Mouse (Mus musculus) neural tube, embryonic 14.5 days (tissue): ENCODE measurements around the gene Itm2b. TPM values are rescaled to one million over a fixed set of nuclear protein-coding genes. Genes with fewer than 3 reads are reported as not detected.

Source experiments
- ATAC-seq: fragments of 200-750 bp; cut with Nextera tagmentation; 2 replicates; pipeline ENCODE4 v1.8.0; 2017; ENCODE audit warnings: low read depth, mild to moderate bottlenecking, moderate TSS enrichment, moderate library complexity
- H3K27ac ChIP-seq: fragments of 300-500 bp; sonication (generic); 2 replicates; pipeline ENCODE4 v1.5.1; 2014; ENCODE audit warnings: low read depth, mild to moderate bottlenecking, control low read depth, low read length, moderate library complexity, mixed read lengths
- H3K27me3 ChIP-seq: fragments of 300-500 bp; sonication (generic); 2 replicates; pipeline ENCODE4 v1.6.1; 2014; ENCODE audit warnings: low read length; ENCODE audit not compliant: control insufficient read depth, insufficient read depth
- H3K36me3 ChIP-seq: fragments of 300-500 bp; sonication (generic); 2 replicates; pipeline ENCODE4 v1.6.1; 2014; ENCODE audit warnings: low read length, mixed read lengths; ENCODE audit not compliant: control insufficient read depth, insufficient read depth
- H3K4me1 ChIP-seq: fragments of 300-500 bp; sonication (generic); 2 replicates; pipeline ENCODE4 v1.6.1; 2014; ENCODE audit warnings: low read length; ENCODE audit not compliant: control insufficient read depth, insufficient read depth
- H3K4me2 ChIP-seq: fragments of 300-500 bp; sonication (generic); 2 replicates; pipeline ENCODE4 v1.6.1; 2014; ENCODE audit warnings: mild to moderate bottlenecking, low read depth, low read length, control low read depth
- H3K4me3 ChIP-seq: fragments of 300-500 bp; sonication (generic); 2 replicates; pipeline ENCODE4 v1.5.1; 2014; ENCODE audit warnings: low read depth, low read length, control low read depth, mixed read lengths
- H3K9ac ChIP-seq: fragments of 300-500 bp; sonication (generic); replicated peaks from 2 replicates; pipeline ENCODE4 v1.6.1; 2014; ENCODE audit warnings: low read depth, mild to moderate bottlenecking, control low read depth, low read length, mixed read lengths
- H3K9me3 ChIP-seq: fragments of 300-500 bp; sonication (generic); 2 replicates; pipeline ENCODE4 v1.6.1; 2016; ENCODE audit warnings: low read length; ENCODE audit not compliant: control insufficient read depth
- WGBS: fragments of 180-500 bp; shearing (Covaris S2); extraction: QIAGEN DNeasy Blood & Tissue Kit; methylation state at CpG from one replicate; pipeline ENCODE4 v1.1.7; 2014; 5-methylcytosine and 5-hydroxymethylcytosine counted together
- polyA plus RNA-seq: library from polyadenylated mRNA; unstranded; fragments of >200 nt; fragmentation: Nextera tagmentation; extraction: Ambion mirVana; gene quantifications from 2 replicates; pipeline ENCODE4 v1.2.1, GENCODE M21; 2014

Itm2b gene
- polyA plus RNA-seq, 1 experiment from 2014 or later = 720 TPM

DNA sequence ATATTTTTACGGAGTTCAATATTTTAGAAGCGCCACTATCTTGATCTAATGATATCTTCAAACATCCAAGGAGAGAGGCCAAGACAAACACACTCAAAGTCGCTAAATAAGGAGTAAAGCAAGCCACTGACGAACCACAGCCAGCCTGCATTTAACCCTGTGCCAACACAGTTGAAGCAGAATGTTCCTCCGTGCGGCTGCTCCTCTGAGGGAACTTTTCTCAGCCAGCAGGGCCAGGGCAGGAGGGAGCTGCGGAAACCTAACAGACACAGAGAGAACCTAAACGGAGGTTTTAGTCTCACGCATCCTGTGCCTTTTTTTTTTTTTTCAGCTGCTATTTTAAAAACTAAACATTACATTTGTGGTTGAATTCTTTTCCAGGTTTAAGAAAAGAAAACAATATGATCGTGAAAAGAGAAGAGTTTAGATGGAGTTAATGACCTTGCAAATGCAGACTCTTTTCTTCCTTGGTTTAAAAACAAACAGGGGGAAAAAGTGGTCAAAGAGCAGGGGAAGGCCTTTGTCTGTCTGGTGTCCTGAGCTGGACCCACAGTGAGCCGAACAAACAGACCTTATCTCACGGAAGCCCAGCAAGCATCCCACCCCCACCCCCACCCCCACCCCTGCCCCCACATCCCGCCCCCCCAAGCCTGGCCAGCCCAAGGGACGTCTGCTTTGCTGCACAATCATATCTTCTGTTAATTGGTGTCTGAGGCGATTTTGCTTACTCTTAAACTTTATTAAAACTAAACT lies 15.0 kb upstream of the Itm2b start:
- 27% methylated on average over 15 of the region's 15 CpGs for WGBS
- Histone ChIP-seq H3K36me3 (no peaks in the 10 kb centered on the region), H3K27me3 (no peaks in the 10 kb centered on the region), H3K4me3 (no peak overlapping the region), H3K4me2 (no peak overlapping the region), H3K9ac (no peak overlapping the region), H3K4me1 (no peaks in the 10 kb centered on the region), H3K9me3 (no peaks in the 10 kb centered on the region), H3K27ac (no peak overlapping the region)
- no peak for ATAC-seq

DNA sequence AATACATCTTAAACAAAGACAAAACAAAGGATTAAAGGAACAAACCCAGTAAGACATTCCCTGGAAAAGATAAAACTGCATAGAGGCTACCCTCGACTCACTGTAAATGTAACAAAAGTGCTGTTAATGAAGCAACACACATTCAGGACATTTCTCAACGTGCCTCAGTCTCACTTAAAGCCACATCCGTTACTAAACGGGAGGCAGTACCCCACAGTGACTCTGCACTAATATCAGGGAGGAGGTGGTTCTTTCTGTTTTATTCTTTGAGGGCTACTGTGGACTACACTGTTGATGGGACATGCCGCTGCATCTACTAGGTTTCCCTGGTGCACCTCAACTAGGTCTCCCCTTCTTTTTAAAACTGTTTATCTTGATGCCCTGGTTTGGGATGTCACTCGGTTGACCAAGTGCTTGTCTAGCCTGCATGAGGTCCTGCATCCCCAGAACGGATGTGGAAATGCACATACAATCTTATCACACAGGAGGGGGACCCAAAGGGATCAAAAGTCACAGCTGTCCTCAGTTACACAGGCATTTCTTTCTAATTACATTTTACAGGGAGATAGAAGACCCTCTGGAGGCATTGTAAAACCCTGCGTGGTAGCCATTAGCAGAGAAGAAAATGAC lies 13.4 kb upstream of the Itm2b start:
- Histone ChIP-seq H3K27me3 (no peaks in the 10 kb centered on the region), H3K9me3 (no peaks in the 10 kb centered on the region), H3K9ac (no peak overlapping the region), H3K27ac (no peak overlapping the region), H3K4me2 (no peak overlapping the region), H3K4me1 (no peaks in the 10 kb centered on the region), H3K4me3 (no peak overlapping the region), H3K36me3 (no peaks in the 10 kb centered on the region)
- WGBS = 66% methylated on average over 8 of the region's 8 CpGs
- ATAC-seq = no peak

DNA sequence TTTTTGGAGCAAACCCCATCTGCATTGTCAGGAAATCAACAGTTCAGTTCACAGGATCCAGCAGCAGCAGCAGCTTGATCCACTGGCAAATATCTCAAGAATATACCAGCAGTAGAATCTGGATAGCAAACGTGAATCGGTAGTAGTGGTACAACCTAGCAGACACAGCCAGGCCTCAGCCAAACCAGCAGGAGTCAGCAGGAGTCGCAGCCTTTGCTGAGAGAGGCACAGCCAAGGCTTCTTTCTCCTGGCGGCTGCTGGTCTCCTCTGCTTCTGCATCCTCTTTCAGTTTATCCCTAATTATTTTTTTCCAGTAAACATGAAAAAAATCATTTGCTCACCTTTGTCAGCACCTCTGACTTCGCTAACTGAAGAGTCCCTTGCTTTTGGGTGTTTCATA lies 10.7 kb upstream of the Itm2b start:
- no peaks in the 10 kb centered on the region for H3K27me3 ChIP-seq
- WGBS = 60% methylated on average over 5 of the region's 5 CpGs
- H3K4me3 ChIP-seq = no peak overlapping the region
- H3K4me1 ChIP-seq = no peaks in the 10 kb centered on the region
- no peak overlapping the region for H3K4me2 ChIP-seq
- H3K27ac ChIP-seq = no peak overlapping the region
- no peaks in the 10 kb centered on the region for H3K36me3 ChIP-seq
- ATAC-seq = no peak
- H3K9ac ChIP-seq = no peak overlapping the region
- no peaks in the 10 kb centered on the region for H3K9me3 ChIP-seq

DNA sequence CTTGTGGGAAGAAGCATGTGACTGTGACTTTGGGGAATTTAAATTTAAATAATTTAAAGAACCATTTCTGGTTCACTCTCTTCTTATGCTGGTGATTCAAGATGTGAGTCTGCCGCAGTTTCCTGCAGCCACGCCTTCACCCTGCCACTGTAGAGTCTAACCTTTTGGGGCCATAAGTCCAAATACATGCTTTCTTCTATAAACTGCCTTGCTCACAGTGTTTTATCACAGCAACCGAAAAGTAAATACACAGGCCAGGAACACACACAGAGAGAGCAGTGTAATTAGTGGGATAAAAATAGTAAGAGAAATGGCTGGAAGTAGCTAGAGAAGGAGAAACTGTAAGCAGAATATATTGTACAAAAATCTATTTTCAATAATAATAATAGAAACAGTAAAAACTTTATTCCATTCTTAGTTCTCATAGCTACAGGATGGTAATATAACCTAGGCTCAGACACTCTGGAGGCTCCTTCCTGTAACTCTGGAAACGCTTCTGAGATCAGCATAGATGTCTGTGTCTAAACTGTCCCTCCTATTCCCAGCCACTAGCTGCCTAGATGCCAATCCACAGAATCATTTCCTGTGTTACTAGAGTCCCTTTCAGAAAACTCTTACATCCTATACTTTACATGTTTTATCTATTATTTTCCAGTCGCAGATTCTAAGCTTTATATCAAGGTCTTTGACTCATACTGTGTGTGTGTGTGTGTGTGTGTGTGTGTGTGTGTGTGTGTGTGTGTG lies 9.3 kb upstream of the Itm2b start:
- no peaks in the 10 kb centered on the region for H3K9me3 ChIP-seq
- no peak for ATAC-seq
- no peaks in the 10 kb centered on the region for H3K36me3 ChIP-seq
- no peaks in the 10 kb centered on the region for H3K4me1 ChIP-seq
- H3K27ac ChIP-seq = no peak overlapping the region
- WGBS = 84% methylated on average over 5 of the region's 5 CpGs
- H3K9ac ChIP-seq = no peak overlapping the region
- no peak overlapping the region for H3K4me2 ChIP-seq
- H3K4me3 ChIP-seq = no peak overlapping the region
- no peaks in the 10 kb centered on the region for H3K27me3 ChIP-seq

DNA sequence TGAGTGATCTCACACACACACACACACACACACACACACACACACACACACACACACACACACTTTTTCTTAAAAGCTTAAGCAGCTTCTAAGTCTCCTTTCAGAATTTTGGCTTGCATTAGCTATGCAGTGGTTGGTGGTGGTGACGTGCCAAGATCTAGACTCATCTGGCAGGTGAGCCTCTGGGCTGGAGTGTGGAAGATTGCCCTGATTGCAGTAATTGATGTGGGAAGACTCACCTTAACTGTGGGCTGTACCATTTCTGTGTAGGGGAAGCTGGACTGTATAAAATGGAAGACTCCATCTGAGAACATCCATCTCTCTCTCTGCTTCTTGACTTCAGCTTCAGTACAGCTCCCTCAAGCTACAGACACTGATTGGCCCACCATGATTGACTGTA lies 6.4 kb upstream of the Itm2b start:
- Histone ChIP-seq H3K4me2 (no peak overlapping the region), H3K4me3 (no peak overlapping the region), H3K9ac (no peak overlapping the region), H3K9me3 (no peaks in the 10 kb centered on the region), H3K36me3 (no peaks in the 10 kb centered on the region), H3K27ac (no peak overlapping the region), H3K4me1 (no peaks in the 10 kb centered on the region), H3K27me3 (no peaks in the 10 kb centered on the region)
- WGBS = 93% methylated on average over 1 of the region's 1 CpGs
- no peak for ATAC-seq

DNA sequence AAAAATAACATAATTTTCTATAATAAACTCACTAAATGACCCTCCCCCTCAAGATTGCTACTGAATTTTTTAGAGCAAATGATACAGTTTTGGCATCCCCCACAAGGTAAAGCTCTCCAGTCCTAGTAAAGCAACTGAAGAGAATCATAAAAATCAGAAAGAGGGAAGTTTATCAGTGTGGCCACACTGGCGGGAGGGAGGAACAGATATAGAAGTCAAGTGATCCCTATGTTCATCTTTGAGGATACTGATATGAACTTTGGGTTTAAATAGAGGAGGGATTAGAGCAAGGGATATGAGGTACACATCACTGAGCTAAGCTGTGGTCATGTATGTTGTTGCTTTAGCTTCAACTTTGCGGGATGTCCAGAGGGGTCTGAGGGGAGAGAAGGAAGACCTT lies 5.1 kb upstream of the Itm2b start:
- 90% methylated on average over 2 of the region's 2 CpGs for WGBS

DNA sequence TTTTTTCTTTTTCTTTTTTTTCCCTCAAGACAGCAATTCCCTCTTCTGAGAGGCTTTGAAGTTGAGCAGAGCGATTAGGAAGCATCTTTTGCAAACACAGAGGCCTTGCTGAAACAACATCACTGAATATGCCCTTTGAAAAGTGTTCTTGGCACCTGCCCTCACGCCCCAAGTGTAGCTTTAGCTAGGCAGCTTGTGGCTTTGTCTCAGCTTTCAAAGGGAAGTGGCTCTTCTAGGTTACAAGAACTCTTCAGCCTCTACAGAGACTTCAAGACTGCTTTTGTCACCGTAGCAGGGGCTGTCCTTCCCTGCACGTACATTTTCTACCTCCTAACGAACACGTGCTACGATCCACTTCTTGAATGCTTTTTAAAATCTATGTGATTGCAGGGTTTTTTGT lies 4.0 kb upstream of the Itm2b start:
- no peak for ATAC-seq
- Histone ChIP-seq H3K4me2 (no peak overlapping the region), H3K4me1 (peaks cover 3% of the 10 kb centered on the region; the same call in 1 of the 2 replicates), H3K4me3 (no peak overlapping the region), H3K27ac (peak overlapping the region; percentile 48; the same call in 1 of the 2 replicates), H3K27me3 (no peaks in the 10 kb centered on the region), H3K9me3 (no peaks in the 10 kb centered on the region), H3K9ac (no peak overlapping the region), H3K36me3 (no peaks in the 10 kb centered on the region)
- 56% methylated on average over 7 of the region's 7 CpGs for WGBS

More for the DNA sequence above, 5.1 kb upstream of the Itm2b start:
- Histone ChIP-seq H3K4me3 (no peak overlapping the region), H3K4me2 (no peak overlapping the region), H3K27ac (no peak overlapping the region), H3K36me3 (no peaks in the 10 kb centered on the region), H3K27me3 (no peaks in the 10 kb centered on the region), H3K4me1 (peaks cover 3% of the 10 kb centered on the region; the same call in 1 of the 2 replicates), H3K9me3 (no peaks in the 10 kb centered on the region), H3K9ac (no peak overlapping the region)
- ATAC-seq = no peak

DNA sequence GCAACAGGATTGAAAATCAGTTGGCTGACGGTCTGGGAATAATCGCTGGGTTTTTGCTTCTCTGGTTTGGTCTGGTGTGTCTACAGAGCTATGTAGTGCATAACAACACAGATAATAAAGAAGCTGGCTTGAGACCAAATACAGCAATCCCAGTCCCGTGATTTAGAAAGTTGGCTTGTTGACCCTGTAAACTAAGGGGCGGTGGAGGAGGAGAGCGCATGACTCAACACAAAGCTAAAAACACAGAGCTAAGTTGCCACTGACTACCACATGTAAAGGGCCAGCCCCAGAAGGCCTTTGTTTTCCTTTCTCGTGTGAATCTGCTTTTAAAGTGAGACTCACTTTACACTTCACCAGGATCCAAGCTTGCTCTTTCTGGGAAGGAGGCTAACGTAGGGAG lies 3.5 kb upstream of the Itm2b start:
- Histone ChIP-seq H3K36me3 (no peaks in the 10 kb centered on the region), H3K4me2 (no peak overlapping the region), H3K27me3 (no peaks in the 10 kb centered on the region), H3K27ac (peak overlapping the region; percentile 8; the same call in 1 of the 2 replicates), H3K9ac (no peak overlapping the region), H3K9me3 (no peaks in the 10 kb centered on the region), H3K4me3 (no peak overlapping the region), H3K4me1 (peaks cover 5% of the 10 kb centered on the region)
- WGBS = 45% methylated on average over 7 of the region's 7 CpGs
- no peak for ATAC-seq

DNA sequence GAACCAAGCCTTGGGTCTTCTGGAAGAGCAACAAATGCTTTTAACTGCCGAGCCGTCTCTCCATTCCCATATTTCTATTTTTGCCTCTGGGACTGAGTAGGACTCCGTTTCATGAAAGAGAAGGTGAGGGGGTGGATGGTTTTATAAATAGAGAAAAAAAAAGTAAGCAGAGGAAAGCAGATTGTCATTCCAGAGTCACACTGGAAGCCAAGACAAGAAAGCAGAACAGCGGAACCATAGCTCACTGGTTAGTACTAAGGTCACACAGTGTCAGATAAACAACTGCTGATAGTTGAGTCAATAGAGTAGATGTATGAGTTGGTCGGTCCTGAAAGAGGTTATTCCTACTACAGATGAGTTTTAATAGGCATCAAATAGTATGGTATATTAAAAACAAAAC lies 1.4 kb upstream of the Itm2b start:
- no peaks in the 10 kb centered on the region for H3K9me3 ChIP-seq
- no peaks in the 10 kb centered on the region for H3K36me3 ChIP-seq
- no peak overlapping the region for H3K9ac ChIP-seq
- WGBS = 90% methylated on average over 5 of the region's 5 CpGs
- no peak overlapping the region for H3K4me3 ChIP-seq
- peaks cover 25% of the 10 kb centered on the region for H3K4me1 ChIP-seq
- no peak for ATAC-seq
- H3K4me2 ChIP-seq = no peak overlapping the region
- H3K27me3 ChIP-seq = no peaks in the 10 kb centered on the region
- H3K27ac ChIP-seq = no peak overlapping the region
